Mouse (Mus musculus): ENCODE measurements around the gene Pla2g2e. TPM values are rescaled to one million over a fixed set of nuclear protein-coding genes. Genes with fewer than 3 reads are reported as not detected.
A peak's percentile ranks its signal among the peaks of the same experiment; 100 is the strongest.

Gene Pla2g2e
- not detected in 2 replicates for polyA plus RNA-seq (2014; fragmentation: Nextera tagmentation; extraction: Ambion mirVana)

DNA sequence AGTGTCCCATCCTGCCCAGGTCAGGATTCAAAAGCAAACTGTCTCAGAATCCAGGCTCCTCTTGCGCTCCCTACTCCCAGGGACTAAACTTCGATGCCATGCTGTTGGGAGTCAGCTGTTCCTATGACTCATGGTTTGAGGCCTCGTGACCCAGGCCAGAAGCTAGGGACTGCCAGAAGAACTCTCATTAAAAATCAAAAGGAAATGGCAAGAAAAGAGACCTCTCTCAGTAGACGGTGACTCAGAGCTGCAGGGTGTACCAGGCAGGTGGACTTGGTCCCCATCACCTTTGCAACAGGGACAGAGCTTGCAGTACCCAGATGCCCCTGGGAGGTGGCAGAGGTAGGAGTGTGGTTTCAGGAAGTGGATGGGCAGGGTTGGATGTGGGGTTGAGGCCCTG, at the start of gene Pla2g2e:
TSS of gene Pla2g2e (plus strand) at position 212 of the 400 bp plus-strand sequence.
- 77% methylated on average over 4 of the region's 4 CpGs for WGBS
- no peaks in the 10 kb centered on the region for H3K9me3 ChIP-seq (ENCODE audit: control insufficient read depth, low read length)

DNA sequence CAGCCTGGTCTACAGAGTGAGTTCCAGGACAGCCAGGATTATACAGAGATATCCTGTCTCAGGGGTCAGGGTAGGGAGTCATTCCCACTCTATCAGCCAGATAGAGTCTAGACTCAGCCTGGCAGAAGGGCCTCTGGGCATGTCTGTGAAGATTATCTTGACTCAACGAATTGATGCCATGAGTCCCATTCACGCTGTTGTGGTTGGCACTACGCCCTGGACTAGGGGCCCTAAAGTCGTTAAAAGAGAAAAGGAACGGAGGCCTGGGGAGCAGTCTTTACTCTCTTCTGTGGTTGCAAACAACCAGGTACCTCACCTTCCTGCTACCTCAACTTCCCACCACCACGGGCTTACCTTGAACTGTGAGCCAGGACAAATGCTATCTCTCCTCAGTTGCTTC, 37.9 kb upstream of the Pla2g2e start:
- H3K4me1 ChIP-seq (ENCODE audit: control insufficient read depth, insufficient read depth, low read length) = no peaks in the 10 kb centered on the region
- no peak overlapping the region for H3K4me3 ChIP-seq (ENCODE audit: low read depth, low read length)
- no peaks in the 10 kb centered on the region for H3K36me3 ChIP-seq (ENCODE audit: control insufficient read depth, insufficient read depth, low read length)
- no peak overlapping the region for H3K4me2 ChIP-seq (ENCODE audit: low read depth, severe bottlenecking)
- ATAC-seq (ENCODE audit: insufficient number of reproducible peaks, low FRiP score, low TSS enrichment, low read depth) = no peak
- H3K9me3 ChIP-seq (ENCODE audit: control insufficient read depth, low read length) = no peaks in the 10 kb centered on the region
- no peak overlapping the region for H3K27ac ChIP-seq (replicated peaks; ENCODE audit: low read depth, low read length)
- H3K27me3 ChIP-seq (ENCODE audit: control insufficient read depth, insufficient read depth, low read length) = no peaks in the 10 kb centered on the region
- no peak for DNase-seq (ENCODE audit: low spot score)
- 89% methylated on average over 6 of the region's 6 CpGs for WGBS
- H3K9ac ChIP-seq (ENCODE audit: low read length) = no peak overlapping the region

More for the DNA sequence above, at the start of gene Pla2g2e:
- peaks cover 3% of the 10 kb centered on the region; the same call in 1 of the 2 replicates for H3K4me1 ChIP-seq (ENCODE audit: control insufficient read depth, insufficient read depth, low read length)
- H3K9ac ChIP-seq (ENCODE audit: low read length) = no peak within 1 kb of the TSS
- no peak within 1 kb of the TSS for H3K27ac ChIP-seq (replicated peaks; ENCODE audit: low read depth, low read length)
- DNase-seq (ENCODE audit: low spot score) (no peak), ATAC-seq (ENCODE audit: insufficient number of reproducible peaks, low FRiP score, low TSS enrichment, low read depth) (no peak)
- no peaks in the 10 kb centered on the region for H3K36me3 ChIP-seq (ENCODE audit: control insufficient read depth, insufficient read depth, low read length)
- H3K4me2 ChIP-seq (ENCODE audit: low read depth, severe bottlenecking) = no peak within 1 kb of the TSS
- H3K4me3 ChIP-seq (ENCODE audit: low read depth, low read length) = no peak within 1 kb of the TSS
- H3K27me3 ChIP-seq (ENCODE audit: control insufficient read depth, insufficient read depth, low read length) = no peaks in the 10 kb centered on the region

DNA sequence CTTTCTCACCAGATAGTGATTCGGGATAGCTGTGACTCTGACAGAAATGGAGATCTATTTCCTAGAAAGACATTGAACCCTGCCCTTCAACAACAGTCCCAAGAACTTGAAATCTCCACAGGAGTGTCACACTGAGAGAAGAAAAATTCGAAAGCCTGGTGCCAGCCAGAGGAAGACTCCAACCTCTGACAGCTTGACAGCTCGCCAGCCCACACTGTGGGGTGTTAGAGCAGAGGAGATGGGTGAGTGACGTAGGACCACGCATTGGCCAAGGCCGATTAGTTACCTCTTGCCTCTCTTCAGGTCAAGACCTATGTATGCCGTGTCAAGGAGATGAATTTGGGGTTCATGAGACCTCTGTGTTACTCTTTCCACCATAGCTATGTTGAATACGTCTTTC, 37.0 kb upstream of the Pla2g2e start:
- ATAC-seq (ENCODE audit: insufficient number of reproducible peaks, low FRiP score, low TSS enrichment, low read depth) (no peak), DNase-seq (ENCODE audit: low spot score) (no peak)
- Histone ChIP-seq H3K4me1 (ENCODE audit: control insufficient read depth, insufficient read depth, low read length) (no peaks in the 10 kb centered on the region), H3K36me3 (ENCODE audit: control insufficient read depth, insufficient read depth, low read length) (no peaks in the 10 kb centered on the region), H3K27ac (replicated peaks; ENCODE audit: low read depth, low read length) (no peak overlapping the region), H3K4me2 (ENCODE audit: low read depth, severe bottlenecking) (no peak overlapping the region), H3K4me3 (ENCODE audit: low read depth, low read length) (no peak overlapping the region), H3K9me3 (ENCODE audit: control insufficient read depth, low read length) (no peaks in the 10 kb centered on the region), H3K27me3 (ENCODE audit: control insufficient read depth, insufficient read depth, low read length) (no peaks in the 10 kb centered on the region), H3K9ac (ENCODE audit: low read length) (no peak overlapping the region)
- WGBS = 85% methylated on average over 8 of the region's 8 CpGs

DNA sequence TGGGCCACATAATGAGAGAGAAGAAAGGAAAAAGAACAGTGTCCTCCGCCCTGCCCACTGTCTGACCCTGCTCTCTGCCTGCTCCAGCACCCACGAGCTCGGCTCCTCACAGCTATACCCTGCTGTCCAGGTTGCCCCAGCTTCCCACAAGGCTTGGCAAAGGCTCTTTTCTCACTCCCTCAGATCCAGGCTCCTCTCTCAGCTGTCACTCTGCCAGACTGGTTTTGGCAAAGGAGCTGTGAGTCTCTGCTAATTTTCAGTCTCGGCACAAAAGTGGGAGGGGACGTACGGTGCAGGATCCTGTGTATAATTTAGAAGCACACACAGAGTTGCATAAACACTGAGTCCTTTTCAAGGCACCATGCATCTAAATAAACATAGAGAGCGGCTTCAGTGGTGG, 36.4 kb upstream of the Pla2g2e start:
- no peaks in the 10 kb centered on the region for H3K27me3 ChIP-seq (ENCODE audit: control insufficient read depth, insufficient read depth, low read length)
- H3K4me3 ChIP-seq (ENCODE audit: low read depth, low read length) = no peak overlapping the region
- no peaks in the 10 kb centered on the region for H3K4me1 ChIP-seq (ENCODE audit: control insufficient read depth, insufficient read depth, low read length)
- H3K9me3 ChIP-seq (ENCODE audit: control insufficient read depth, low read length) = no peaks in the 10 kb centered on the region
- ATAC-seq (ENCODE audit: insufficient number of reproducible peaks, low FRiP score, low TSS enrichment, low read depth) (no peak), DNase-seq (ENCODE audit: low spot score) (no peak)
- 83% methylated on average over 7 of the region's 7 CpGs for WGBS
- H3K4me2 ChIP-seq (ENCODE audit: low read depth, severe bottlenecking) = no peak overlapping the region
- no peak overlapping the region for H3K27ac ChIP-seq (replicated peaks; ENCODE audit: low read depth, low read length)
- H3K9ac ChIP-seq (ENCODE audit: low read length) = no peak overlapping the region
- H3K36me3 ChIP-seq (ENCODE audit: control insufficient read depth, insufficient read depth, low read length) = no peaks in the 10 kb centered on the region

DNA sequence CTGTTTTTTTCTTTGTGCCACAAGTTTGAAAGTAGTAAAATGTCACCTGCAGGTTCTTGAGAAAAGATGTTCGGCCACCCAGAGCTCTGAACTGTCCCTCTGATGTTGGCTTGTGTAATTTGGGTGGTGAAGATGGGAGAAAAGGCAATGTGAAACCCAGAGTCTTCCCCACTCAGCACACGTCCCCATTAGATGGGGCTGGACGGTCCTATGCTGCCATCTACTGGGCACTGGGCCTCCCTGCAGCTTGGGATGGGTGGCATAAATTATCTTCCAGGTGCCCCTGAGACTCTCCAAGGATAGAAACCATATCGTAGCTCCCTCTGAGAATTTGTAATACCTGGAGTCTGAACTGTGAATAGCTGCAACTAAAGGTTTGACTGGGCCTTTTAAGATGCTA, 26.3 kb upstream of the Pla2g2e start:
- Histone ChIP-seq H3K4me1 (ENCODE audit: control insufficient read depth, insufficient read depth, low read length) (no peaks in the 10 kb centered on the region), H3K4me2 (ENCODE audit: low read depth, severe bottlenecking) (no peak overlapping the region), H3K9ac (ENCODE audit: low read length) (no peak overlapping the region), H3K4me3 (ENCODE audit: low read depth, low read length) (no peak overlapping the region), H3K36me3 (ENCODE audit: control insufficient read depth, insufficient read depth, low read length) (no peaks in the 10 kb centered on the region), H3K27me3 (ENCODE audit: control insufficient read depth, insufficient read depth, low read length) (no peaks in the 10 kb centered on the region), H3K27ac (replicated peaks; ENCODE audit: low read depth, low read length) (no peak overlapping the region), H3K9me3 (ENCODE audit: control insufficient read depth, low read length) (no peaks in the 10 kb centered on the region)
- no peak for ATAC-seq (ENCODE audit: insufficient number of reproducible peaks, low FRiP score, low TSS enrichment, low read depth)
- DNase-seq (ENCODE audit: low spot score) = peak; percentile 85
- WGBS = 5% methylated on average over 4 of the region's 4 CpGs

DNA sequence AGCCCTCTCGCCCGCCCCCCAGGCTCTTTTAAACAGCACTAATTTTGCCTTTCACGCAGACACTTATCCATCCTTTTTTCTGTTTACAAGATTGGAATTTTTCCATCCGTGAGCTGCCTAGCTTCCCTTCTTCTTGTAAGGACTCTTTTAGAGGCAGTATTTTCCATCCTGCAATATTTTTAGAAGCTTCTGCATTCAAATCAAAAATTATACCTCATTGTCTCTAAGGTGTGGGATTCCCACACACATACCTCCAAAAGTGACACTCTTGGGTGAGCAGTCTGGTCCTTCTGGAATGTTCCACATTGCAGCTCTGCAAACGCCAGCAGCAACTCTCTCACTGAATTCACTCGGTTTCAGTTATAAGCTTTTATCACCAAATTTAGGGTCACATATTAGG, 24.8 kb upstream of the Pla2g2e start:
- Histone ChIP-seq H3K36me3 (ENCODE audit: control insufficient read depth, insufficient read depth, low read length) (no peaks in the 10 kb centered on the region), H3K4me1 (ENCODE audit: control insufficient read depth, insufficient read depth, low read length) (no peaks in the 10 kb centered on the region), H3K4me3 (ENCODE audit: low read depth, low read length) (no peak overlapping the region), H3K9me3 (ENCODE audit: control insufficient read depth, low read length) (no peaks in the 10 kb centered on the region), H3K27ac (replicated peaks; ENCODE audit: low read depth, low read length) (no peak overlapping the region), H3K9ac (ENCODE audit: low read length) (no peak overlapping the region), H3K27me3 (ENCODE audit: control insufficient read depth, insufficient read depth, low read length) (no peaks in the 10 kb centered on the region), H3K4me2 (ENCODE audit: low read depth, severe bottlenecking) (no peak overlapping the region)
- DNase-seq (ENCODE audit: low spot score) = no peak
- 76% methylated on average over 6 of the region's 6 CpGs for WGBS
- no peak for ATAC-seq (ENCODE audit: insufficient number of reproducible peaks, low FRiP score, low TSS enrichment, low read depth)

DNA sequence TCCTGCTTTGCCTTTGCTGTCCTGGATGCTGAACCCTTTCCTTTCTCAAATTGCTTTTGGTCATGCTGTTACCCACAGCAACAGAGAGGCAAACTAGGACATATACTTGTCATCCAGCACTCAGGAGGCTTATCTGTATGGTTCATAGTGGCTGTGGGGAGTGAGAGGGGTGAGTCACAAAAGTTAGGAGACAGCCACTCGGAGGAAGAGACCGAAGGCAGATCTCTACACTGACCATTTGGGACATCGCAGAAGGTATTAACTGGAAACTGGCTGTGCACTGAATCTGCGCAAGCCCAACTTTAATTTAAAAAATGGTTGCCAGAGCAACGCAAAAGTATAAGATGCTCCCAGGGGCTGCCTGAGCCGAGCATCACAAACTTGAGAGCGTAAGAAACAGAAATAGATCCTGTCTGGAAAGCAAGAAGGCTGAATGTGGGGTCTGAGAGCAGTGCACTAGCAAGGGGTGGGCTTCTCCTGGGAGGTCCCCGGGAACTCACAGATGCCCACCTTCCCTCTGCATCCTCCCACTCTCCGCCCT, 22.6 kb upstream of the Pla2g2e start:
- H3K36me3 ChIP-seq (ENCODE audit: control insufficient read depth, insufficient read depth, low read length) = no peaks in the 10 kb centered on the region
- H3K4me2 ChIP-seq (ENCODE audit: low read depth, severe bottlenecking) = no peak overlapping the region
- no peak overlapping the region for H3K27ac ChIP-seq (replicated peaks; ENCODE audit: low read depth, low read length)
- ATAC-seq (ENCODE audit: insufficient number of reproducible peaks, low FRiP score, low TSS enrichment, low read depth) (no peak), DNase-seq (ENCODE audit: low spot score) (no peak)
- 88% methylated on average over 9 of the region's 9 CpGs for WGBS
- no peaks in the 10 kb centered on the region for H3K27me3 ChIP-seq (ENCODE audit: control insufficient read depth, insufficient read depth, low read length)
- H3K9ac ChIP-seq (ENCODE audit: low read length) = no peak overlapping the region
- no peak overlapping the region for H3K4me3 ChIP-seq (ENCODE audit: low read depth, low read length)
- H3K4me1 ChIP-seq (ENCODE audit: control insufficient read depth, insufficient read depth, low read length) = 0 out of 2 replicates have a peak, but pooled peaks cover 4% of the 10 kb centered on the region
- no peaks in the 10 kb centered on the region for H3K9me3 ChIP-seq (ENCODE audit: control insufficient read depth, low read length)

DNA sequence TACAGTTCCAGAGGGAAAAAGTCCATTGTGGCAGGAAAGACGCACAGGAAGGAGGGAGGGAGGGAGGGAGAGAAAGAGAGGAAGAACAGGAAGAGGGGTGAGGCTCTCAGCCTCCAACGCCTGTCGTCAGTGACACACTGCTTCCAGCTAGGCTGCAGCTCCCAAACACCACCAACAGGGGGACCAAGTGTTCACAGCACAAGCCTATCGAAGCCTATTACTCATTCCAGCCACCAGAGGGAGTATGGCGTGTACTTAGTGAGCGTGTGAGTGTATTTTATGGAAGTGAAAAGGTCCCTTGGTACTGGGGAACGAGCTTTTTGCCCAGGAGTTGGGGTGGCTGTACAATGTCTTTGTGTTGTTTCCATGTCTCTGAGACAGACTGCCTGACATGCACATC, 21.3 kb upstream of the Pla2g2e start:
- 30% methylated on average over 7 of the region's 7 CpGs for WGBS
- H3K4me3 ChIP-seq (ENCODE audit: low read depth, low read length) = no peak overlapping the region
- H3K27ac ChIP-seq (replicated peaks; ENCODE audit: low read depth, low read length) = no peak overlapping the region

DNA sequence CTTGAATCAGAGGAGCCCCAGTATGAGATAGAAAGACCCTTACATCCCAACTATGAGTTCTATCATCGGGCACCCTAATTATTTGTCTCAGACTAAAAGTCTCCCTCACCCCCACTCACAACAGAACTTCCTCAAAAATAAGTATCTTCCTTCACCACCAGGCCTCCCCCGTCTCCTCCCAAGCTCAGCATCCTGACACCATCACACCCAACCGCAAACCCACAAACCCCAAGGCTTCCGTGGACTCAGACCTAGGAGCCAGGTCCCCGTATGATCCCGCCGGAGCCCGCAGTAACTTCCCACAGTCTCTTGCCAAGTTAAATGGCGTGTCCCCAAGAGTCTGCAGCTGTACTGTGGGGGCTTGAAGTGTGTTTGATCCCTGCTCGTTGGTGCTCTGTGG, 20.2 kb upstream of the Pla2g2e start:
- H3K9ac ChIP-seq (ENCODE audit: low read length) = no peak overlapping the region
- DNase-seq (ENCODE audit: low spot score) (no peak), ATAC-seq (ENCODE audit: insufficient number of reproducible peaks, low FRiP score, low TSS enrichment, low read depth) (no peak)
- no peaks in the 10 kb centered on the region for H3K36me3 ChIP-seq (ENCODE audit: control insufficient read depth, insufficient read depth, low read length)
- H3K4me2 ChIP-seq (ENCODE audit: low read depth, severe bottlenecking) = no peak overlapping the region
- H3K9me3 ChIP-seq (ENCODE audit: control insufficient read depth, low read length) = no peaks in the 10 kb centered on the region
- 89% methylated on average over 10 of the region's 10 CpGs for whole genome bisulfite sequencing
- H3K4me3 ChIP-seq (ENCODE audit: low read depth, low read length) = no peak overlapping the region
- no peaks in the 10 kb centered on the region for H3K27me3 ChIP-seq (ENCODE audit: control insufficient read depth, insufficient read depth, low read length)
- no peak overlapping the region for H3K27ac ChIP-seq (replicated peaks; ENCODE audit: low read depth, low read length)
- 0 out of 2 replicates have a peak, but pooled peaks cover 4% of the 10 kb centered on the region for H3K4me1 ChIP-seq (ENCODE audit: control insufficient read depth, insufficient read depth, low read length)

More for the DNA sequence above, 21.3 kb upstream of the Pla2g2e start:
- peak; percentile 82 for DNase-seq (ENCODE audit: low spot score)
- 0 out of 2 replicates have a peak, but pooled peaks cover 4% of the 10 kb centered on the region for H3K4me1 ChIP-seq (ENCODE audit: control insufficient read depth, insufficient read depth, low read length)
- no peaks in the 10 kb centered on the region for H3K9me3 ChIP-seq (ENCODE audit: control insufficient read depth, low read length)
- no peaks in the 10 kb centered on the region for H3K27me3 ChIP-seq (ENCODE audit: control insufficient read depth, insufficient read depth, low read length)
- H3K9ac ChIP-seq (ENCODE audit: low read length) = no peak overlapping the region
- ATAC-seq (ENCODE audit: insufficient number of reproducible peaks, low FRiP score, low TSS enrichment, low read depth) = no peak
- no peaks in the 10 kb centered on the region for H3K36me3 ChIP-seq (ENCODE audit: control insufficient read depth, insufficient read depth, low read length)
- H3K4me2 ChIP-seq (ENCODE audit: low read depth, severe bottlenecking) = no peak overlapping the region

All from limb, embryonic 11.5 days (tissue).